Mouse (Mus musculus): ENCODE measurements around the gene Mical3. TPM values are rescaled to one million over a fixed set of nuclear protein-coding genes. Genes with fewer than 3 reads are reported as not detected.
A peak's percentile ranks its signal among the peaks of the same experiment; 100 is the strongest.

The Mical3 gene
- polyA plus RNA-seq, 1 experiment from 2014 or later = 20.0 TPM

DNA sequence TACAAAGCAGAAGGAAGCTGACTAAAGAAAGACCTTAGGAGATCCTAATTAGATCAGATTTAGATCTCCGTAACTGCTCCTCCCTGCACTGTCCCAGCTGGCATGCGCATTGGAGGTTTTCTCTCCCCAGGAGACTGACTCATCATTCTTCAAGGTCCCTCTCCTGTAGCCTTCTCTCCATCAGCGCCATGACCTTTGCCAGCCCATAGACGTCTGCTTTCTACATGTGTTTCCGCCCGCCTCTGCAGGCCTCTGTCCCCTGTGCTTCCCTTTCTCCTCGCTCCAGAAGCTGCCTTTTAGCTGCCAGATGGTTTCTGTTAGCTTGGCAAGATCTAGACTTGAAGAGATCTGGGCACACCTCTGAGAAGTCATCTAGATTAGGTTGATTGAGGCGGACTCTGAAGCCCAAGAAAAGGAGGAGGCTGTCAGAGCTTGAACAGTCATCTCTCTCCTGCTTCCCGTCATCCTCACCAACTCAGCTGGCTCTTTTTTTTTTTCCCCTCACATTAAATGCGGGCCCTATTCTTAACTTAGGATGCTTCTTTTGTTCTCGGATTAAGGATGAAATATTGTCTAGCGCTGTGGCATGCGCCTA lies 14.3 kb upstream of the Mical3 start:
- no peak overlapping the region for H3K4me3 ChIP-seq
- no peaks in the 10 kb centered on the region for H3K36me3 ChIP-seq
- no peak overlapping the region for H3K4me2 ChIP-seq
- no peak overlapping the region for H3K9ac ChIP-seq
- ATAC-seq (ENCODE audit: borderline replicate concordance, extremely low read depth, low FRiP score, low TSS enrichment) = no peak
- H3K9me3 ChIP-seq = no peaks in the 10 kb centered on the region
- WGBS = 53% methylated on average over 13 of the region's 13 CpGs
- H3K27me3 ChIP-seq = peaks cover 14% of the 10 kb centered on the region; the same call in 1 of the 2 replicates
- H3K4me1 ChIP-seq = peaks cover 50% of the 10 kb centered on the region
- H3K27ac ChIP-seq = peak overlapping the region; percentile 3; the same call in 1 of the 2 replicates

DNA sequence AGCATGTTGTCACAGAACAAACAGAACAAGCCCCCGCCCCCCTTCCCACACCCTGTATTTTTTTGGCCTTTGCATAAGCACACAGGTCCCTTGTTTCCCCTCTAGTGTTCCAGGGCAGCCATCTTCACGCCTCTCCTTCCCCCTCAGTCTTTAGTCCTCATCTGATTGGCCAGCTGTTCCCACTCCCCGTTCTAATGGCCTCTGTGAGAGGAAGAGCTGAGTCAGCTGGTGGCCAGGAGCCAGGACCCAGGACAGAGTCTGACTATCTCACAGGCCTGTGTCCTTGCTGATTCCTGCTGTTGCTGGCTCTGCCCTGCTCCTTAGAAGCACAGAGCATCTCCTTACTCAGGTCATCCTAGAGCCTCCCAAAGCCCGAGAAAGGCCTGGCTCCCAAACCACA lies 13.3 kb upstream of the Mical3 start:
- H3K27me3 ChIP-seq = 0 out of 2 replicates have a peak, but pooled peaks cover 6% of the 10 kb centered on the region
- ATAC-seq (ENCODE audit: borderline replicate concordance, extremely low read depth, low FRiP score, low TSS enrichment) = peak; percentile 89
- H3K4me2 ChIP-seq = no peak overlapping the region
- no peaks in the 10 kb centered on the region for H3K9me3 ChIP-seq
- WGBS = 43% methylated on average over 4 of the region's 4 CpGs
- peak overlapping the region; percentile 3; the same call in 1 of the 2 replicates for H3K27ac ChIP-seq
- H3K36me3 ChIP-seq = no peaks in the 10 kb centered on the region
- no peak overlapping the region for H3K4me3 ChIP-seq
- no peak overlapping the region for H3K9ac ChIP-seq
- H3K4me1 ChIP-seq = peaks cover 50% of the 10 kb centered on the region

DNA sequence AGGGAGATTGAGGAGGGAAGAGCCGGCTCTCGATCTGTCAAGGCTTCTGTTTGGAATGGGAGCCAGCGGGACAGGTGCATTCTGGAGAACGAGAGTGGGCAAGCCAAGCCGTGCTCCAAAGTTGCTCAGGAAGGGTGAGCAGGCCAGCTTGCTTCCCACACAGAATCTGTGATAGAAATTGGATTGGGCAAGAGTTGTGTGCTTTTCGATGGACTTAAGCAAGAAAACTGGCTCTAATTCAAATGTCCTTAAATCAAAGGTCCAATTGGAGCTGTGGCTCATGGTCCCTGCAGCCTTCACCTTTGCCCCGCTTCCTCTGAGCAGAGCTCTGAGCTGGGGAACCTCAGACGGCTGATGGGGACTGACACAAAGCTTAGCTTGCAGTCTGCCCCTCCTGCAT lies 12.6 kb upstream of the Mical3 start:
- H3K9ac ChIP-seq = no peak overlapping the region
- H3K9me3 ChIP-seq = no peaks in the 10 kb centered on the region
- H3K27me3 ChIP-seq = 0 out of 2 replicates have a peak, but pooled peaks cover 6% of the 10 kb centered on the region
- 68% methylated on average over 8 of the region's 8 CpGs for WGBS
- H3K27ac ChIP-seq = no peak overlapping the region
- H3K4me2 ChIP-seq = no peak overlapping the region
- no peaks in the 10 kb centered on the region for H3K36me3 ChIP-seq
- no peak for ATAC-seq (ENCODE audit: borderline replicate concordance, extremely low read depth, low FRiP score, low TSS enrichment)
- peaks cover 46% of the 10 kb centered on the region for H3K4me1 ChIP-seq
- no peak overlapping the region for H3K4me3 ChIP-seq

DNA sequence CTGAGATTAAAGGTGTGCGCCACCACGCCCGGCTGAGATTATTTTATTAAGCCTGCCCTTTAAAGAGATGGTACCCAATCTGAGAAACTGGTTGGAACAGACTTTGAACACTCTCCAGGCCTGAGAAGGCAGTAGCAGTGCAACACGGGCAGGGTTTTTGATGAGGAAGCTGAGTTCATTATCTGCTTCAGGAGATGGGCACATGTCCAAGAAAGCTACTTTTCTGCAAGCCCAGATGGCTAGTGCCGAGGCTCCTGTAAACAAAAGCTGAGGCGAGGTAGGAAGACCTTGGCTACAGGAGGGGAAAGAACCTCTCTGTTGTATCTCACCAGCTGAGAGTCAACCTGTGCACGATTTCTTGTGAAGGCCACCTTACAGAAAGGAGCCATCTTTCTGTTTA lies 11.5 kb upstream of the Mical3 start:
- H3K9me3 ChIP-seq = no peaks in the 10 kb centered on the region
- H3K27ac ChIP-seq = no peak overlapping the region
- WGBS = 68% methylated on average over 7 of the region's 7 CpGs
- no peaks in the 10 kb centered on the region for H3K36me3 ChIP-seq
- H3K4me2 ChIP-seq = no peak overlapping the region
- no peak overlapping the region for H3K9ac ChIP-seq
- ATAC-seq (ENCODE audit: borderline replicate concordance, extremely low read depth, low FRiP score, low TSS enrichment) = no peak
- no peak overlapping the region for H3K4me3 ChIP-seq
- H3K4me1 ChIP-seq = peaks cover 35% of the 10 kb centered on the region
- H3K27me3 ChIP-seq = 0 out of 2 replicates have a peak, but pooled peaks cover 6% of the 10 kb centered on the region

DNA sequence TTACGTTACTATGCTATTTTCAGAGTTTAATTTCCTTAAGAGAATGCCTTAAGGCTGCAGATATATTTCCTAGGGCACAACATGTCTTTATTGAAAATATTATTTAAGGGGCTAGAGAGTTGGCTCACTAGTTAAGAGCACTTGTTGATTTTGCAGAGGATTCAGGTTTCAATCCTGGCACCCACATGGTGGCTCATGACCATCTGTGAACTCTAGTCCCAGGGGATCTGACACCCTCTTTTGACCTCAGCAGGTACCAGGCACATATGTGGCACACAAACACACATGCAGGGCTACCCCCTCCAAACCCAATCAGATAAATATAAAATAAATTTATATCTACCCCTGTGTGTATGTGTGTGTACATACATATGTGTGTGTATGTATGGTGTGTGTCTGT lies 8.5 kb upstream of the Mical3 start:
- no peaks in the 10 kb centered on the region for H3K9me3 ChIP-seq
- no peak overlapping the region for H3K9ac ChIP-seq
- H3K4me1 ChIP-seq = peaks cover 10% of the 10 kb centered on the region; the same call in 1 of the 2 replicates
- no peaks in the 10 kb centered on the region for H3K36me3 ChIP-seq
- ATAC-seq (ENCODE audit: borderline replicate concordance, extremely low read depth, low FRiP score, low TSS enrichment) = no peak
- WGBS = 89% methylated on average over 1 of the region's 1 CpGs
- H3K4me3 ChIP-seq = no peak overlapping the region
- H3K4me2 ChIP-seq = no peak overlapping the region
- H3K27ac ChIP-seq = no peak overlapping the region
- peaks cover 10% of the 10 kb centered on the region; the same call in 1 of the 2 replicates for H3K27me3 ChIP-seq

DNA sequence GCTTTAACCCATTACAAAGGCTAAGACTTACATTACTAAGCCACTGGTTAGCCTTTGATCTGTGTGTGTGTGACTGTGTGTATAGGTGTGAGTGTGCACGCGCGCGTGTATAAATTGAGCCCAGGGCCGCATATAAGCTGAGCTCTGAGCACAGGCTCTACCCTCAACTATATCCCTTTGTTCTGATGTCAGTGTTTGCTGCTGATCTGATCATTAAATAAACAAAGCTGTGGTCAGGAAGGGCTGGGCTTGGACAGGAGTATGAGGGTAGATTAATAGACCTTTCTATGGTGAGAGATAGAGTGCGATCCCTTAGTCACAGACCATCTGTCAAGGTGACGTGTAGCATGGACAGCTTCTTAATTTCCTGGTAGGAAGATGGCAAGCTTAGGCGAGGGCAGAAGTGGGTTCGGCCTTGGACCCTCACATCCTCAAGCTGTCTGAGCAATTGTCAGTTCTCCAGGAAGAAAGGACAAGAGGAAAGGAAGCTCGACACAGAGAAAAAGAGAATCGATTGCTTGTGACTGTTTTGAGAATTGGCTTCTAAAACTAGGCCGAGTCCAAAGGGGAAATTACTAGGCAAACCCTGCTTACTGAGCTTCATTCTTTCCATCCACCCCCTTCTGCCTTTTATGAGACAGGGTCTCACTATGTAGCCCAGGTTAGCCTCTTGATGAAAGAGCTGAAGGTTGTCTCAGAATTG lies 7.7 kb upstream of the Mical3 start:
- no peaks in the 10 kb centered on the region for H3K36me3 ChIP-seq
- no peak for ATAC-seq (ENCODE audit: borderline replicate concordance, extremely low read depth, low FRiP score, low TSS enrichment)
- H3K27me3 ChIP-seq = peaks cover 14% of the 10 kb centered on the region; the same call in 1 of the 2 replicates
- no peaks in the 10 kb centered on the region for H3K9me3 ChIP-seq
- H3K4me3 ChIP-seq = no peak overlapping the region
- H3K4me1 ChIP-seq = peaks cover 4% of the 10 kb centered on the region; the same call in 1 of the 2 replicates
- H3K4me2 ChIP-seq = no peak overlapping the region
- 44% methylated on average over 12 of the region's 12 CpGs for WGBS
- H3K27ac ChIP-seq = no peak overlapping the region
- H3K9ac ChIP-seq = no peak overlapping the region

DNA sequence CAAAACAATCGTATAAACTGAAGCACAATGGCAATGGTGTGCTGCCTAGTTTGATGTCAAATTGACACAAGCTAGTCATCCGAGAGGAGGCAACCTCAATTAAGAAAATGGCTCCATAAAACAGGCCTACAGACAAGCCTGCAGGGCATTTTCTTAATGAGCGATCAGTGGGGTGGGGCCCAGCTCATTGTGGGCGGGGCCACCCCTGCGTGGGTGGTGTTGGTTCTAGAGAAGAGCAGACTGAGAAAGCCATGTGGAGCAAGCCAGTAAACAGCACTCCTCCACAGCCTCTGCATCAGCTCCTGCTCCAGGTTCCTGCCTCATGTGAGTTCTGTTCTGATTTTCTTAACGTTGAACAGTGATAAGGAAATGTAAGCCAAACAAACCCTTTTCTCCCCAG lies 6.4 kb upstream of the Mical3 start:
- H3K27ac ChIP-seq = no peak overlapping the region
- H3K4me1 ChIP-seq = no peaks in the 10 kb centered on the region
- H3K4me3 ChIP-seq = no peak overlapping the region
- ATAC-seq (ENCODE audit: borderline replicate concordance, extremely low read depth, low FRiP score, low TSS enrichment) = no peak
- no peaks in the 10 kb centered on the region for H3K36me3 ChIP-seq
- 61% methylated on average over 6 of the region's 6 CpGs for WGBS
- H3K27me3 ChIP-seq = peaks cover 19% of the 10 kb centered on the region; the same call in 1 of the 2 replicates
- H3K9ac ChIP-seq = no peak overlapping the region
- H3K4me2 ChIP-seq = no peak overlapping the region
- no peaks in the 10 kb centered on the region for H3K9me3 ChIP-seq

DNA sequence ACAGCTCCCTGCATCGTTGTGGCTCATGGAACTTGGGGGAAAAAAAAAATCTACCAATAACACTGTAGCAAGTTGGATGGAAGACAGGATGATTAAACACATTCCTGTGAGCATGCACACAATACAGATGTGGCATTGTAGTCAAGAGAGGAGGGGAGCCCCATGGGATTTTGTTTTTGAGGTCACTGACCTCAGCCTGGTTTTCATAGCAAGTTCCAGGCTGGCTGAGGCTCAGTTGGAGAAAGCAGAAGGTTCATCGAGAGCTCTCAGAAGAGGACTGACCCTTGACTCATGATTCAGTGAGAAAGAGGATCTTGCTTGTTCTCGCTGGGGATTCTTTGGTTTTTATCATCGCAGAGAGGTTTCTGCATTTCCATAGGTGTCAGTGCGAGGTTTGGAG lies 4.1 kb upstream of the Mical3 start:
- H3K4me1 ChIP-seq = peaks cover 9% of the 10 kb centered on the region
- no peaks in the 10 kb centered on the region for H3K36me3 ChIP-seq
- H3K27ac ChIP-seq = no peak overlapping the region
- H3K27me3 ChIP-seq = peaks cover 37% of the 10 kb centered on the region
- WGBS = 52% methylated on average over 5 of the region's 5 CpGs
- no peak overlapping the region for H3K4me2 ChIP-seq
- H3K4me3 ChIP-seq = no peak overlapping the region
- H3K9ac ChIP-seq = no peak overlapping the region
- ATAC-seq (ENCODE audit: borderline replicate concordance, extremely low read depth, low FRiP score, low TSS enrichment) = no peak
- no peaks in the 10 kb centered on the region for H3K9me3 ChIP-seq

DNA sequence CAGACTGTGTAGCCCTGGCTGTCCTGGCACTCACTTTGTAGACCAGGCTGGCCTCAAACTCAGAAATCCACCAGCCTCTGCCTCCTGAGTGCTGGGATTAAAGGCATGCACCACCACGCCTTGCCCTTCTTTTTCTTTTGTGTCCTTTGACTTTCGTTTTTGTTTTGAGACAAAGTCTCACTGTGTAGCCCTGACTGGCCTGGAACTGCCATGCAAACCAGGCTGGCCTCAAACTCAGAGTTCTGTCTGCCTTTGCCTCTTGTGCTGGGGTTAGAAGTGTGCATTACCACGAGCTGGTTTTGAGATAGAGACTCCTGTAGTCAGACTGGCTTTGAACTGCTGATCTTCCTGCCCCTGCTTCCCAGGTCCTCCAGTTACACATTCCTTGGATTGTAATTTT lies 3.5 kb upstream of the Mical3 start:
- Histone ChIP-seq H3K4me1 (peaks cover 14% of the 10 kb centered on the region), H3K9me3 (no peaks in the 10 kb centered on the region), H3K9ac (no peak overlapping the region), H3K36me3 (no peaks in the 10 kb centered on the region), H3K4me2 (no peak overlapping the region), H3K27ac (no peak overlapping the region), H3K27me3 (peaks cover 38% of the 10 kb centered on the region), H3K4me3 (no peak overlapping the region)
- WGBS = 40% methylated on average over 3 of the region's 3 CpGs
- no peak for ATAC-seq (ENCODE audit: borderline replicate concordance, extremely low read depth, low FRiP score, low TSS enrichment)

DNA sequence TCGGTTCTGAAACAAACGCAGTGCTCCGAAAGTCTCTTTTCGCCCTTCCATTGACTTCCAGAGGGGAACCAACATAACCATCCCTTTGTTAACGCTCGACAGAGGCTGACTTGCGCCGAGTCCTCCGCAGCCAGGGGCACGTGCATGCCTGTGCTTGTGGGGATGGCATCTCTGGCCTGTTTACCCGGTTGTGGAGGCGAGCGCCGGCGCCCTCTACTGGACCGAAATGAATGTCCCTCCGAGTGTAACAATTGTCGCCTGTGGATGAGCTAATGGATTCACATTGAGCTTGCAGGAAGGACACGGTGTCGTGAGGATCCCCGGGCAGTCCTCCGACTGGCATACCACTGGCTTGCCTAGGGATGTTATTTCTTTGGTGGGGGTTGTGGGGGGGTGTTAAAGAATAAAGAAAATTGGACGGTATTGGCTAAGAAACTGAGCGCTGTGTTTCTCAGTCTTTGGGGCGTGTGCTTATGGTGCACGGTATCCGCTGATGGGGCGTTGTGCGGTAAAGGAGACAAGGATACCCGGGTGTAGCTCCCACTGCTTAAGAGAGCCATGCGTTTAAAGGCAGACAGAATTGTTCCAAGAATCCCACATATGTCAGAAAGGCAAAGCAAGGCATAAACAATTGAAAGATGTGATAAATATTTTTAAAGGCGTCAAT lies 627 bp downstream of the Mical3 start:
- peaks cover 14% of the 10 kb centered on the region for H3K4me1 ChIP-seq
- peak overlapping the region; percentile 32 for H3K4me3 ChIP-seq
- no peak overlapping the region for H3K9ac ChIP-seq
- H3K4me2 ChIP-seq = peak overlapping the region; percentile 67
- no peaks in the 10 kb centered on the region for H3K36me3 ChIP-seq
- H3K9me3 ChIP-seq = no peaks in the 10 kb centered on the region
- no peak overlapping the region for H3K27ac ChIP-seq
- H3K27me3 ChIP-seq = peaks cover 40% of the 10 kb centered on the region
- ATAC-seq (ENCODE audit: borderline replicate concordance, extremely low read depth, low FRiP score, low TSS enrichment) = peak; percentile 87
- WGBS = 1% methylated on average over 32 of the region's 32 CpGs

DNA sequence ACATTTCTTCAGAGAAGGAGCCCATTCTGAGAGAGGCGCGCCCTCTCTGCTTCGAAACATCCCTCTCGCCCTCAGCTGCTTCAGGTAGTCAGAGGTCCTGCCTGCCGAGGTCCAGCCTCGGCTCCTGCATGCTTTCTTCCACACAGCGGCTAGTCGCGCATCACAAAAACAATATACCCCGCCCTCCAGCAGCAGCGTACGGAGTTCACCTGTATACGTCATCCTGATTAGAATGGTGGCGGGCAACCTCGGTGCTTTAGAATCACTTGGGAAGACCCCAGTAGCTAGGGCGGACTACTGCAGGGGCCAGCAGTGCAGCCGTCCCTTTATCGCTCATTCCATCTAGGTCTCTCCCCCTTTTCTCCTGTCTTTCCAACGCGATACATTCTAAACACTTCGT lies 1.3 kb downstream of the Mical3 start:
- peak overlapping the region; percentile 67 for H3K4me2 ChIP-seq
- H3K9ac ChIP-seq = no peak overlapping the region
- ATAC-seq (ENCODE audit: borderline replicate concordance, extremely low read depth, low FRiP score, low TSS enrichment) = peak; percentile 21
- H3K4me3 ChIP-seq = peak overlapping the region; percentile 32
- H3K36me3 ChIP-seq = no peaks in the 10 kb centered on the region
- H3K27me3 ChIP-seq = peaks cover 37% of the 10 kb centered on the region
- H3K4me1 ChIP-seq = peaks cover 14% of the 10 kb centered on the region
- no peak overlapping the region for H3K27ac ChIP-seq
- no peaks in the 10 kb centered on the region for H3K9me3 ChIP-seq
- WGBS = 8% methylated on average over 21 of the region's 21 CpGs

DNA sequence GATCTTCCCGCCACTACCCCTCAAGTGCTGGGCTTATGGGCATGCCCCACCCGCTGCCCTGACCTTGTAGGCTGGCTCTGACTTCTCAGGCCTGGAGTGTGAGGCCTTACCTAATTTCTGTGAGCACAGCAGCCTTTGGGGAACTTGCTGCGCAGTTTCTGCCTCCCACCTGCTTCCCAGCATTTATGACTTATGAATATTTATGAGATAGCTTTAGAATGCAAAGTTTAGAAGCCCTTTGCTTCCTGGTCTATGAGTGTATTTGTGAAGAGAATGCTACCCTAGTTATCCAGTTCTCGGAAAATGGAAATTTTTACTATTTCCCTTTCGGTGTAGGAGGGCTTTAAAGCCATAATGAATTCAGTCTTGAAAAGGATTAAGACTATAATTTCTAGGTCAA lies 2.1 kb downstream of the Mical3 start:
- H3K4me3 ChIP-seq = no peak overlapping the region
- 90% methylated on average over 5 of the region's 5 CpGs for WGBS
- no peak overlapping the region for H3K4me2 ChIP-seq
- no peak for ATAC-seq (ENCODE audit: borderline replicate concordance, extremely low read depth, low FRiP score, low TSS enrichment)
- H3K9ac ChIP-seq = no peak overlapping the region
- H3K27me3 ChIP-seq = peaks cover 36% of the 10 kb centered on the region
- H3K27ac ChIP-seq = no peak overlapping the region
- no peaks in the 10 kb centered on the region for H3K36me3 ChIP-seq
- H3K4me1 ChIP-seq = peaks cover 14% of the 10 kb centered on the region
- no peaks in the 10 kb centered on the region for H3K9me3 ChIP-seq

Measured in lung, embryonic 15.5 days (tissue).